Mouse (Mus musculus): ENCODE data around the gene Lhx2. TPM values are rescaled to one million over a fixed set of nuclear protein-coding genes. Genes with fewer than 3 reads are reported as not detected.

Lhx2 gene
- polyA plus RNA-seq, 1 experiment = 2.5 TPM

- H3K4me1 ChIP-seq (replicated peaks; ENCODE audit: control insufficient read depth, insufficient read depth, low read length) = peaks cover 26% of the 10 kb centered on the region
Measured at GRCm38 (mm10) chr2:38349447-38350350, 10.6 kb downstream of the Lhx2 start.

GRCm38 (mm10) chr2:38350386-38350785, 11.3 kb downstream of the Lhx2 start:
- Histone ChIP-seq H3K27ac (ENCODE audit: control insufficient read depth, insufficient read depth, low read length) (no peak overlapping the region), H3K27me3 (ENCODE audit: control insufficient read depth, insufficient read depth, low read length) (peaks cover 55% of the 10 kb centered on the region), H3K36me3 (ENCODE audit: control insufficient read depth, insufficient read depth, low read length) (no peaks in the 10 kb centered on the region), H3K4me3 (ENCODE audit: control insufficient read depth, insufficient read depth, low read length) (peak overlapping the region; percentile 33), H3K4me1 (replicated peaks; ENCODE audit: control insufficient read depth, insufficient read depth, low read length) (peaks cover 26% of the 10 kb centered on the region)
- 3% methylated on average over 13 of the region's 13 CpGs for WGBS
- DNase-seq = no peak
- no peak for TF ChIP-seq POLR2A (IDR thresholded peaks at IDR 0.05; ENCODE audit: control insufficient read depth, extremely low read depth, insufficient read depth, low read length, poor library complexity)
- TF ChIP-seq CTCF (IDR thresholded peaks at IDR 0.05; ENCODE audit: borderline replicate concordance, control insufficient read depth, extremely low read depth, insufficient read depth, low read length, poor library complexity) = no peak

More at GRCm38 (mm10) chr2:38349447-38350350, 10.6 kb downstream of the Lhx2 start:
- H3K27me3 ChIP-seq (ENCODE audit: control insufficient read depth, insufficient read depth, low read length) = peaks cover 52% of the 10 kb centered on the region
- no peak overlapping the region for H3K27ac ChIP-seq (ENCODE audit: control insufficient read depth, insufficient read depth, low read length)
- no peak for DNase-seq
- H3K4me3 ChIP-seq (ENCODE audit: control insufficient read depth, insufficient read depth, low read length) = no peak overlapping the region
- H3K36me3 ChIP-seq (ENCODE audit: control insufficient read depth, insufficient read depth, low read length) = no peaks in the 10 kb centered on the region
- WGBS = 10% methylated on average over 12 of the region's 12 CpGs
- TF ChIP-seq CTCF (IDR thresholded peaks at IDR 0.05; ENCODE audit: borderline replicate concordance, control insufficient read depth, extremely low read depth, insufficient read depth, low read length, poor library complexity) (no peak), POLR2A (IDR thresholded peaks at IDR 0.05; ENCODE audit: control insufficient read depth, extremely low read depth, insufficient read depth, low read length, poor library complexity) (no peak)

GRCm38 (mm10) chr2:38350796-38351195, 11.7 kb downstream of the Lhx2 start:
- Histone ChIP-seq H3K4me1 (replicated peaks; ENCODE audit: control insufficient read depth, insufficient read depth, low read length) (peaks cover 26% of the 10 kb centered on the region), H3K4me3 (ENCODE audit: control insufficient read depth, insufficient read depth, low read length) (peak overlapping the region; percentile 47), H3K36me3 (ENCODE audit: control insufficient read depth, insufficient read depth, low read length) (no peaks in the 10 kb centered on the region), H3K27me3 (ENCODE audit: control insufficient read depth, insufficient read depth, low read length) (peaks cover 55% of the 10 kb centered on the region), H3K27ac (ENCODE audit: control insufficient read depth, insufficient read depth, low read length) (no peak overlapping the region)
- peak; percentile 78 for DNase-seq
- TF ChIP-seq POLR2A (IDR thresholded peaks at IDR 0.05; ENCODE audit: control insufficient read depth, extremely low read depth, insufficient read depth, low read length, poor library complexity) (no peak), CTCF (IDR thresholded peaks at IDR 0.05; ENCODE audit: borderline replicate concordance, control insufficient read depth, extremely low read depth, insufficient read depth, low read length, poor library complexity) (0 out of 2 replicates have a peak, but pooled peaks have one; percentile 24)
- WGBS = under 1% methylated on average over 37 of the region's 37 CpGs

- 3% methylated on average over 56 of the region's 57 CpGs for WGBS
- Histone ChIP-seq H3K4me1 (replicated peaks; ENCODE audit: control insufficient read depth, insufficient read depth, low read length) (peaks cover 26% of the 10 kb centered on the region), H3K36me3 (ENCODE audit: control insufficient read depth, insufficient read depth, low read length) (no peaks in the 10 kb centered on the region), H3K27ac (ENCODE audit: control insufficient read depth, insufficient read depth, low read length) (no peak overlapping the region), H3K4me3 (ENCODE audit: control insufficient read depth, insufficient read depth, low read length) (peak overlapping the region; percentile 47), H3K27me3 (ENCODE audit: control insufficient read depth, insufficient read depth, low read length) (peaks cover 58% of the 10 kb centered on the region)
- no peak for DNase-seq
- TF ChIP-seq CTCF (IDR thresholded peaks at IDR 0.05; ENCODE audit: borderline replicate concordance, control insufficient read depth, extremely low read depth, insufficient read depth, low read length, poor library complexity) (no peak), POLR2A (IDR thresholded peaks at IDR 0.05; ENCODE audit: control insufficient read depth, extremely low read depth, insufficient read depth, low read length, poor library complexity) (no peak)
Measured at GRCm38 (mm10) chr2:38351641-38352320, 12.7 kb downstream of the Lhx2 start.

- H3K4me1 ChIP-seq (replicated peaks; ENCODE audit: control insufficient read depth, insufficient read depth, low read length) = peaks cover 24% of the 10 kb centered on the region
- DNase-seq = no peak
- WGBS = 9% methylated on average over 21 of the region's 21 CpGs
Measured at GRCm38 (mm10) chr2:38352321-38353007, 13.4 kb downstream of the Lhx2 start.

GRCm38 (mm10) chr2:38353008-38353379, 13.9 kb downstream of the Lhx2 start:
- no peak for TF ChIP-seq CTCF (IDR thresholded peaks at IDR 0.05; ENCODE audit: borderline replicate concordance, control insufficient read depth, extremely low read depth, insufficient read depth, low read length, poor library complexity)
- peaks cover 21% of the 10 kb centered on the region for H3K4me1 ChIP-seq (replicated peaks; ENCODE audit: control insufficient read depth, insufficient read depth, low read length)
- no peak overlapping the region for H3K4me3 ChIP-seq (ENCODE audit: control insufficient read depth, insufficient read depth, low read length)
- no peaks in the 10 kb centered on the region for H3K36me3 ChIP-seq (ENCODE audit: control insufficient read depth, insufficient read depth, low read length)
- no peak for DNase-seq
- H3K27me3 ChIP-seq (ENCODE audit: control insufficient read depth, insufficient read depth, low read length) = peaks cover 62% of the 10 kb centered on the region
- H3K27ac ChIP-seq (ENCODE audit: control insufficient read depth, insufficient read depth, low read length) = no peak overlapping the region
- 34% methylated on average over 10 of the region's 10 CpGs for WGBS

More at GRCm38 (mm10) chr2:38352321-38353007, 13.4 kb downstream of the Lhx2 start:
- Histone ChIP-seq H3K36me3 (ENCODE audit: control insufficient read depth, insufficient read depth, low read length) (no peaks in the 10 kb centered on the region), H3K27ac (ENCODE audit: control insufficient read depth, insufficient read depth, low read length) (no peak overlapping the region), H3K4me3 (ENCODE audit: control insufficient read depth, insufficient read depth, low read length) (peak overlapping the region; percentile 47; the same call in 1 of the 2 replicates), H3K27me3 (ENCODE audit: control insufficient read depth, insufficient read depth, low read length) (peaks cover 61% of the 10 kb centered on the region)
- TF ChIP-seq POLR2A (IDR thresholded peaks at IDR 0.05; ENCODE audit: control insufficient read depth, extremely low read depth, insufficient read depth, low read length, poor library complexity) (no peak), CTCF (IDR thresholded peaks at IDR 0.05; ENCODE audit: borderline replicate concordance, control insufficient read depth, extremely low read depth, insufficient read depth, low read length, poor library complexity) (no peak)
